Mouse (Mus musculus) intestine, embryonic 14.5 days (tissue): ENCODE measurements around the gene Tie1. TPM values are rescaled to one million over a fixed set of nuclear protein-coding genes. Genes with fewer than 3 reads are reported as not detected.

ENCODE experiments used
- ATAC-seq: fragments of 200-750 bp; cut with Nextera tagmentation; replicated peaks from 2 replicates; pipeline ENCODE4 v1.8.0; 2017; ENCODE audit warnings: low read depth, moderate number of reproducible peaks, moderate TSS enrichment, moderate library complexity; ENCODE audit not compliant: low FRiP score, low TSS enrichment
- DNase-seq: peaks from one replicate; pipeline ENCODE4 v3.0.0-alpha.2; 2018; ENCODE audit warnings: low spot score
- H3K27ac ChIP-seq: fragments of 300-500 bp; sonication (generic); 2 replicates; pipeline ENCODE4 v1.5.1; 2014; ENCODE audit warnings: low read depth, mild to moderate bottlenecking, control low read depth
- H3K27me3 ChIP-seq: fragments of 300-500 bp; sonication (generic); replicated peaks from 2 replicates; pipeline ENCODE4 v1.6.1; 2014; ENCODE audit warnings: low read length, control low read depth; ENCODE audit not compliant: control insufficient read depth, insufficient read depth
- H3K36me3 ChIP-seq: fragments of 300-500 bp; sonication (generic); 2 replicates; pipeline ENCODE4 v1.6.1; 2014; ENCODE audit warnings: low read length, control low read depth; ENCODE audit not compliant: control insufficient read depth, insufficient read depth
- H3K4me1 ChIP-seq: fragments of 300-500 bp; sonication (generic); replicated peaks from 2 replicates; pipeline ENCODE4 v1.6.1; 2014; ENCODE audit warnings: low read length, control low read depth, mixed read lengths; ENCODE audit not compliant: control insufficient read depth, insufficient read depth
- H3K4me2 ChIP-seq: fragments of 300-500 bp; sonication (generic); 2 replicates; pipeline ENCODE4 v1.6.1; 2014; ENCODE audit warnings: low read length
- H3K4me3 ChIP-seq: fragments of 300-500 bp; sonication (generic); 2 replicates; pipeline ENCODE4 v1.5.1; 2014; ENCODE audit warnings: low read depth, low read length, control low read depth, mixed read lengths
- H3K9ac ChIP-seq: fragments of 300-500 bp; sonication (generic); 2 replicates; pipeline ENCODE4 v1.6.1; 2014; ENCODE audit warnings: mild to moderate bottlenecking, low read length
- H3K9me3 ChIP-seq: fragments of 300-500 bp; sonication (generic); 2 replicates; pipeline ENCODE4 v1.6.1; 2016; ENCODE audit warnings: low read length, control low read depth; ENCODE audit not compliant: control insufficient read depth
- WGBS: fragments of 180-500 bp; shearing (Covaris S2); extraction: QIAGEN DNeasy Blood & Tissue Kit; methylation state at CpG from one replicate; pipeline ENCODE4 v1.1.7; 2014; 5-methylcytosine and 5-hydroxymethylcytosine counted together
- polyA plus RNA-seq: library from polyadenylated mRNA; unstranded; fragments of >200 nt; fragmentation: Nextera tagmentation; extraction: Ambion mirVana; gene quantifications from 2 replicates; pipeline ENCODE4 v1.2.1, GENCODE M21; 2014

Tie1 gene
- polyA plus RNA-seq, 1 experiment from 2014 or later, result 17.2 TPM

- Histone ChIP-seq H3K36me3 (no peaks in the 10 kb centered on the region), H3K27me3 (no peaks in the 10 kb centered on the region), H3K27ac (peak within 1 kb of the TSS; percentile 69), H3K9me3 (no peaks in the 10 kb centered on the region), H3K4me2 (peak within 1 kb of the TSS; percentile 38), H3K4me3 (peak within 1 kb of the TSS; percentile 18), H3K9ac (no peak within 1 kb of the TSS), H3K4me1 (0 out of 2 replicates have a peak, but pooled peaks cover 2% of the 10 kb centered on the region)
- 30% methylated on average over 17 of the region's 17 CpGs for WGBS
- ATAC-seq (peak; percentile 83), DNase-seq (peak; percentile 77)
Observed at GRCm38 (mm10) chr4:118526408-118527334, 36.8 kb upstream of the Tie1 start, which contains the start of gene 2610528J11Rik. 2610528J11Rik (plus strand) TSS chr4:118526999.

GRCm38 (mm10) chr4:118525779-118526178 lies 35.9 kb upstream of the Tie1 start:
- Histone ChIP-seq H3K4me2 (no peak overlapping the region), H3K27ac (no peak overlapping the region), H3K27me3 (no peaks in the 10 kb centered on the region), H3K9me3 (no peaks in the 10 kb centered on the region), H3K4me3 (no peak overlapping the region), H3K4me1 (0 out of 2 replicates have a peak, but pooled peaks cover 2% of the 10 kb centered on the region), H3K36me3 (no peaks in the 10 kb centered on the region), H3K9ac (no peak overlapping the region)
- DNase-seq (no peak), ATAC-seq (no peak)
- 63% methylated on average over 3 of the region's 3 CpGs for whole genome bisulfite sequencing

- Histone ChIP-seq H3K4me1 (0 out of 2 replicates have a peak, but pooled peaks cover 2% of the 10 kb centered on the region), H3K9ac (no peak overlapping the region), H3K27me3 (no peaks in the 10 kb centered on the region), H3K4me3 (no peak overlapping the region), H3K9me3 (no peaks in the 10 kb centered on the region), H3K36me3 (no peaks in the 10 kb centered on the region), H3K27ac (no peak overlapping the region), H3K4me2 (no peak overlapping the region)
- ATAC-seq, result no peak
- DNase-seq, result no peak
- 72% methylated on average over 7 of the region's 7 CpGs for WGBS
Observed at GRCm38 (mm10) chr4:118523976-118524375, 34.1 kb upstream of the Tie1 start.

DNA sequence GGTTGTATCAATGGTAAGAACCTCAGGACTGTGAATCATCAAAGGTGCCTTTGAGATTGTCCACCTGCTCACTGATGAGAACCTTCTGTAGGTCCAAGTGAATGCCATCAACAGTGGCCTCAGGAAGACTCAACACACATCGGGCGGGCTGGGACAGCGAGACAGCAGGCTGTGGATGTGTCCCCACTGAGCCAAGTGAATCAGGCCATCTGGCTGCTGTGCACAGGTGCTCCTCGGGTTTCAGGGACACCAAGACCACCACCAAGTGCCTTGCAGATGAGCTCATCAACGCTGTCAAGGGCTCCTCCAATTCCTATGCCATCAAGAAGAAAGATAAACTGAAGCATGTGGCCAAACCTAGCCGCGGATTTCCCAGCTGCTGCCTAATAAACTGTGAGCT lies 32.4 kb upstream of the Tie1 start:
- Histone ChIP-seq H3K27me3 (0 out of 2 replicates have a peak, but pooled peaks cover 3% of the 10 kb centered on the region), H3K9me3 (no peaks in the 10 kb centered on the region), H3K27ac (no peak overlapping the region), H3K4me3 (no peak overlapping the region), H3K9ac (no peak overlapping the region), H3K36me3 (no peaks in the 10 kb centered on the region), H3K4me2 (no peak overlapping the region), H3K4me1 (0 out of 2 replicates have a peak, but pooled peaks cover 2% of the 10 kb centered on the region)
- DNase-seq (no peak), ATAC-seq (no peak)
- WGBS, result 82% methylated on average over 7 of the region's 7 CpGs

DNA sequence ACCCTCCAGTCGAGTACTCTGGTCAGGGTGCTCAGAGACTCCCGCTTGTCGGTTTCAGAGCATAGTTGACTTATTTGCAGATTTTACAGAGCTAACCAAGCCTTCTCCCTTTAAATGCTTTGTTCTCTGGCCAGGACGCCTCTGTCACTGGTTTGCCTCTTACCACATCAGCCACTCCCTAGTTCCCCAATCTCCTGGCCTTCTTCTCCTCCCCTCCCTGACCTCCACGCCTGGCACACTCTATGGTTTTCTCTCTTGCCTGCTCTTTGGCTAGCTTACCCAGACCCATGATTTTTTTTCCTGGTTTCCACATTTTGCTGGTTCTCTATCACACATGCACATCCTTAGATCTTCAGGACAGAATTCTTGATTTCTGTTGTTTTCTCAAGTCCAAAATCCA lies 28.3 kb upstream of the Tie1 start:
- H3K36me3 ChIP-seq, result no peaks in the 10 kb centered on the region
- no peak overlapping the region for H3K4me3 ChIP-seq
- DNase-seq, result no peak
- no peaks in the 10 kb centered on the region for H3K4me1 ChIP-seq
- 56% methylated on average over 5 of the region's 5 CpGs for WGBS
- H3K27ac ChIP-seq, result peak overlapping the region; percentile 84; the same call in 1 of the 2 replicates
- H3K9me3 ChIP-seq, result no peaks in the 10 kb centered on the region
- H3K27me3 ChIP-seq, result 0 out of 2 replicates have a peak, but pooled peaks cover 3% of the 10 kb centered on the region
- no peak overlapping the region for H3K9ac ChIP-seq
- ATAC-seq, result no peak
- H3K4me2 ChIP-seq, result no peak overlapping the region

DNA sequence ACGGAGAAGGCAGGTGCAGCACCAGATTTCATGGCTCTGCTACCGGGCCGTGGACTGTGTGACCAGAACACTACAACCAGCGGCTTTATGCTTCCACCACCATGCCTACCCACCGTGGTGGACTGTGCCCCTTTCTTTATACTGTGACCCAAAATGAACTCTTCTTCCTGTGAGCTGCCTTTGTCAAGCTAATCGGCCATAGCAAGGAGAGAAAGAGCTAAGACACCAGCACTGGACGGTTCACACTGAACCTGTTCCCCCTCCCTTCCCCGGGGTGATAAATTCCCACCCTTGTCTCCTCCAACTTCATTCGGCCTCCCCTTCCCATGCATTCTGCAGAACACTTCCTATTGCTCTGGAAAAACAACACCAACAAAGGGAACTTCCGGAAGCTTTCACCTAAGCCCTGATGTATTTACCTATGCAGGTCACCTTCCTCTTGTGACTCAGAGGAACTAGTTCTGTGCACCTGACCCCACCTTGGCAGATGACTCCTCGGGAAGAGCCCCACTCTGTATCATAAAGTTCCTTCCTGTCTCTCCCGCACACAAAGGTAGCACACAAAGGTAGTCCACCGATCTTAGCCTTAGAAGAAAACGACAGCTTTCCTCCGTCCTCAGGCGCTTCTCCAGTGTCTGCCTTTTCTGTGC lies 27.8 kb upstream of the Tie1 start:
- H3K4me2 ChIP-seq, result peak overlapping the region; percentile 14
- peak; percentile 58 for DNase-seq
- WGBS, result 38% methylated on average over 16 of the region's 16 CpGs
- H3K27me3 ChIP-seq, result 0 out of 2 replicates have a peak, but pooled peaks cover 3% of the 10 kb centered on the region
- peak overlapping the region; percentile 84 for H3K27ac ChIP-seq
- H3K36me3 ChIP-seq, result no peaks in the 10 kb centered on the region
- ATAC-seq, result peak; percentile 37; the same call in 1 of the 2 replicates
- H3K4me3 ChIP-seq, result no peak overlapping the region
- H3K4me1 ChIP-seq, result no peaks in the 10 kb centered on the region
- no peaks in the 10 kb centered on the region for H3K9me3 ChIP-seq
- H3K9ac ChIP-seq, result no peak overlapping the region

DNA sequence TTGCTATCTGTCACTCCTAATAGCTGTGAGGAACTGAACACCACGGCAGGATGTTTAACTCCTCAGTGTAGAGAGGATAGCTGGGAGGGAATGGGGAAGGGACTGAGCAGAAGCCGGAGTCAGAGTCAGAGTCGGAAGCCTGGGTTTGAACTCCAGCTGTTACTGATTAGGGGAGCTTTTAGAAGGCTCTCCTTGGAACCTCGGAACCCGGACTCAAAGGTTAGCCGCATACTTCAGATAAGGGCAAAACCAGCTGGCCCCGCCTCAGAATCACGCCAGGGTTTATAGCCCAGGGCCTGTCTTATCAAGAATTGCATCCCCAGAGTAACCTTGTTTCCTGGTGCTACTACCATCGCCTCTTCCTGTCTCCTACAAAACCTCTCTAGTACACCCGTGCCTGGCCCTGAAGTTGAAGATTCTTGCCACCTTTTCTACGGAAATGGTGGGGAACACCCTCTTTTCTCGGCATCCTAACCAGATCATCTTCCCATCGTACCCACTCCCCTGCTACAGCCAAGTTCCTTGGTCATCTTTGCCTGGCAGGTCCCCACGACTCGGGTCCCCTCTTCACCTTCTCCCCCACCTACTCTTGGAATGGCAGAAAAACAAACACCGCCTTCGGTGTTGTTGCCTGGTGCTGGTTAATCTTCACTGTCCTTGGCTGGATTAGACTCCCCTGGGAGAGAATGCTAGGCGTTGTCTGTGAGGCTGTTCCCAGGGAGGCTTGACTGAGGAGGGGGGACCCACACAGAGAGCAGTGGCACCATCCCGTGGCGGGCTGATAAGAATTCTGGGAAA lies 27.0 kb upstream of the Tie1 start:
- peak; percentile 90 for ATAC-seq
- H3K27me3 ChIP-seq, result 0 out of 2 replicates have a peak, but pooled peaks cover 3% of the 10 kb centered on the region
- H3K4me2 ChIP-seq, result peak overlapping the region; percentile 14
- DNase-seq, result peak; percentile 70
- H3K9ac ChIP-seq, result no peak overlapping the region
- H3K27ac ChIP-seq, result peak overlapping the region; percentile 84
- no peaks in the 10 kb centered on the region for H3K36me3 ChIP-seq
- H3K4me1 ChIP-seq, result no peaks in the 10 kb centered on the region
- no peak overlapping the region for H3K4me3 ChIP-seq
- 17% methylated on average over 20 of the region's 20 CpGs for WGBS
- no peaks in the 10 kb centered on the region for H3K9me3 ChIP-seq

DNA sequence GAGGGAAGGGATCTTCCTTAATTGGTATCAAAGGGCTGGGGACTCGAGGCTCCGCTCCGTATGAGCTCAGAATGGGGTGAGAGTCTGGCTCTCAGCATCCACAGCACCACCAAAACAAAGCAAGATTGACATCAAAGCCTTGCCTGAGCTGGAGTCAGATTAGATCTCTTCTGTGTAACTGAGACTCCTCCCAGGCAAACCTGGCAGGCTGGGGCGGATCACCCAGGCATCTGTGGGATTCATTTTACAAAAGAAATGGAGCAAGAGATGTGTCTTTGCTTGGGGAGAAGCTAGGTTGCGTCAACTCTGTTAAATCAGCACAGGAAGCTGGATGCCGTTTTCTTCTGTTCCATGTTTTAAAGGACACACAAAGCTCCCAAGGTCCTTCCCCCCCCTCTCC lies 19.2 kb upstream of the Tie1 start:
- H3K4me2 ChIP-seq, result no peak overlapping the region
- ATAC-seq (no peak), DNase-seq (no peak)
- no peak overlapping the region for H3K27ac ChIP-seq
- 23% methylated on average over 6 of the region's 6 CpGs for WGBS
- no peak overlapping the region for H3K9ac ChIP-seq
- no peaks in the 10 kb centered on the region; the same call in 1 of the 2 replicates for H3K4me1 ChIP-seq
- no peaks in the 10 kb centered on the region for H3K9me3 ChIP-seq
- H3K4me3 ChIP-seq, result no peak overlapping the region
- no peaks in the 10 kb centered on the region for H3K36me3 ChIP-seq
- no peaks in the 10 kb centered on the region for H3K27me3 ChIP-seq
